Mouse (Mus musculus) left cerebral cortex, adult 8-10 months (tissue): ENCODE results near the gene Adamtsl4. TPM values are rescaled to one million over a fixed set of nuclear protein-coding genes. Genes with fewer than 3 reads are reported as not detected.
"Not testable (repeated sequence)": the region's sequence is repeated elsewhere in the genome, so short reads cannot be mapped to it uniquely, and the experiment has no call there.

Experiments used
- DNase-seq, 2 experiments: peaks; one replicate each; pipeline ENCODE4 v3.0.0; 2022; ENCODE audit warnings: low spot score in 2 of 2
- total RNA-seq, 4 experiments: library from RNA; stranded (reverse); gene quantifications; 2 replicates each; pipeline ENCODE4 v1.2.4; 2022

The Adamtsl4 gene
- total RNA-seq, 4 experiments from 2014 or later, result 9.4 to 12.9 (median 11.4) TPM

DNA sequence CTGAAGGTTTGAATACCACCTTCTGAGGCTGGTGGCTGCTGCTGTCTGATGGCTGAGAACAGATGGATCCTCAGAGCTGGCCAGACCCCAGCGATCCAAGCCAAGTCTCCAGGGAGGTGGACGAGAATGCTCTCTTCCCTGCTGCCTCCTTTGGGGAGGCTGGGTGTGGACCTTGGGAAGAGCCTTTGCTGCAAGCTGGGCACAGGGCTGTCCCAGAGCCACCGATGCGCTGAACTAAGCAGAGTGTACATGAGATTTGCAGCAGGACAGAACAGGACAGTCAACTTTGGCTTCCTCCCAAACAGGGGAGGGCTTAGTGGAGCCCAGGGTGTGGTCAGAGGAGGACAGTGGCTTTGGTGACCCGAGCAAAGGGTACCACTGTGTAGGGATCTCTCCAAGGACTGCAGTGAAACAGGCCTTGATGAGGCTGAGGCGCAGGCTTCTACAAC lies 12.5 kb upstream of the Adamtsl4 start:
- DNase-seq, result no peak

- DNase-seq, result no peak
Measured at GRCm38 (mm10) chr3:95698286-95698685, 10.6 kb upstream of the Adamtsl4 start.

- DNase-seq, result no peak
Measured at GRCm38 (mm10) chr3:95696360-95696759, 8.6 kb upstream of the Adamtsl4 start.

DNA sequence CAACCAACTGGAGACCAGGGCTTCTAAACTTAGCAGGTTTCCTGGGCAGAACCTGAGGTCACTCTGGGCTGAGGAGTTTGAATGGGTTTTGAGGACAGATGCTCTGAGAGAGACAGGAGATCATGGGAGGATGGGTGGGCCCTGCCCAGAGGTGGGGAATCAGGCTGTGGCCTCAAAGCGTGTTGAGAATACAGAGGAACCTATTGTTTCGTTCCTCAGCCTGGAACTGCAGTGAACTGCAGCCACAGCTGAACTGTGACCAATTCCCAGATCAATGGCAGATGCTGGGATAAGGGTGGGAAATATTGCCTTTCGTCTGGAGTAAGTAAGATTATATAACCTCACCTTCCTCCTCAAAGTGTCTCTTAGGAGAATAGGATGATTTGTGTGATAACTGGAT lies 8.1 kb upstream of the Adamtsl4 start:
- DNase-seq, result no peak

DNA sequence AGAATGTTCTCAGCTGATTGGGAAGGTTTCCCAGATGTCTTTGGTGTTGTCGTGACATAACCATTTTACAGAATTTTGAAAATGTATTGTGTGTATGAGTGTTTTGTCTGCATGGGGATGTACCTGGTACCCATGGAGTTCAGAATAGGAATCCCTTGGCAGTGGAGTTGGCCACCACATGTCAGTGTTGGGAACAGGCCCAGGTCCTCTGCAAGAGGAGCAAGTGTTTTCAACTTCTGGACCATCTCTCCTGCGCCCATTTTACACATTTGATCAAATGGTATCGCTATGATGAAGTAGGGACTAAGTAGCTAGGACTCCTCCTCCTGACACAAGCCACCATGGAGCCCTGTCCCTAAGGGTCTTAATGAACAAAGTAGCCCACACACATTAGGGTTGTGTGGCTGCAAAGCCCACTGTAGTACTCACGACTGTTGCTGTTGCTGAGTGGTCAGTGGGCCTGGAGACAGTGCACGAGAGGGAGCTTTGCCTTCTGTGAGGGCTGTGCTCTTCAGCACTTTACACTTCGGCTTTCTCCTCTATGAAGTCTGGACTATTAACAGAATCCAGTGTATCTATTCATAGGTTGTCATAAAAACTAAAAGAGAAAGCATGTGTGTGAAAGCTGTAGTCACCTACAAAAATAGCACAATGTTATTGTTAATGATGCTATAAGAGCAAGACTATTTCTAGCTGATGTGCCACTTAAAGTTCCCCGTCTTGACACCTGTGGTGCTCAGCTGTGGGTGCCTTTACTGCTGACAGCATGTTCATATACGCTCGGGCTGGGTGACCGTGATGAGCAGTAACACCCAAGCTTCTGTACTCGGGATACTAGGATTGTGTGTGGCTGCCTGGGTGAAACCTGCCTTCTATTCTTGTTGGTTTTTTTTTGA lies 7.3 kb upstream of the Adamtsl4 start:
- no peak for DNase-seq

GRCm38 (mm10) chr3:95693821-95694807 lies 6.4 kb upstream of the Adamtsl4 start:
- no peak for DNase-seq

DNA sequence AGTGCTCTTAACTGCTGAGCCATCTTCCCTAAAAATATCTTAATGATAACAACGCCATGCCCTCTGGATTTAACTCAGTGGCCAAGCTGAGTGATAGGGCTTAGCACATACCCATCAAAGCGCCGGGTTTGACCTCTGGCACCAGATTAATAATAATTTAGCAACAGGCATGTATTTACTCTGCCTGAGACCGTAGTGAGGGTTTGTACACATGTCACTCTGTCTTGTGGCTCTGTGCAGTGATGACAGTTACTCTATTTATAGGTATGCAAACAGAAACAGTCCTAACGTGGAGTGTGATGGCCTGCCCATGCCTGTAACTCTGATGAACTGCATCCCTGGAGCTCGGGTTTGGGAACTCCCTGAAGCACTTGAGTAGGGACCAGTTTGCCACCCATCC lies 5.0 kb upstream of the Adamtsl4 start:
- DNase-seq, result no peak

DNA sequence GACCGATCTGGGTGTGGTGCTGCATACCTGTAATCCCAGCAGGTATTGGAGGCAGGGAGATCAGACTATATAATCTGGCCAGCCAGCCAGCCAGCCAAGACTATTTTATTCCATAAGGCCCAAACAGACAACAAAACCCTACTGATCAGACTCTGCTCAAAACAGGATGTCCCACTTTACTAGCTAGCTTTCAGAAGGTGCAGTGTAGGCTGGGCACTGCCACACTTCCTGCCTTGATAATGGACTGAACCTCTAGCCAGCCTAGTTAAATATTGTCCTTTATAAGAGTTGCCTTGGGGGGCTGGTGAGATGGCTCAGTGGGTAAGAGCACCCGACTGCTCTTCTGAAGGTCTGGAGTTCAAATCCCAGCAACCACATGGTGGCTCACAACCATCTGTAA lies 2.8 kb upstream of the Adamtsl4 start:
- not testable (repeated sequence) for DNase-seq

- no peak for DNase-seq
Measured at GRCm38 (mm10) chr3:95689940-95690339, 2.2 kb upstream of the Adamtsl4 start.

DNA sequence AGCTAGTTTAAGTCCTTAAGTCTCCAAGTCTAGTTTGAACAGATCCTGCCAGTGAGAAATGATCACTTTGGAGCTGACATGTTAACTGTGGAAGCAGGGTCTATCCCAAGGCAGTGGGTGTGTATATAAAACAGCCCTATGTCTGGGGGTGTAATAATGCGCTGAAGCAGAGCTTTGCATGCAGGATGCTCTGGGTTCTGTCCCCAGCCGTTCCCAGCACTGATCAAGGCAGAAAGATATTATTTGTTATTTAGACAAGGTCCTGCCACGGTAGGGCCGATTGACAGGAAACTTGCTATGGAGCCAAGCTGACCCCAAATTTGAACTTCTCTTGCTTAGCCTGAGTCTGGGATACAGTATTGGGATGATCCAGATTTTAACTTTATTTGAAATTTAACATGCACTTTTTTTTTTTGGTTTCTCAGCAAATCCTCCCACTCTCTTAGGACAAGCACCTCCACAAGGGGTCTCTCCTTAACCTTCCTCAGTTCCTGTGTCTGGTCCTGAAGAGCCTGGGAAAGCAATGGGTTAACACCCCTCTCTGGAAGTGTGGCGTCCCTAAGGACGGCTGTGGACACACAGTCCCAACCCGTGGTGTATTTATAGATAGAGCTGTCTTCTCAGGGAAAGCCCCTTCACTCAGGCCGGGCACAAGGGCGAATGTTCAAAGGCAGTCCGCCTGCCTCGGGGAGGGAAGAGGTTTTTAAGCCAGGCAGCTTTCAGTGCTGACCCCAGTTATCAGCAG lies 1.6 kb upstream of the Adamtsl4 start:
- no peak for DNase-seq

- no peak for DNase-seq
Measured at GRCm38 (mm10) chr3:95687168-95687523, 571 bp downstream of the Adamtsl4 start.

GRCm38 (mm10) chr3:95686492-95687167 lies 1.1 kb downstream of the Adamtsl4 start:
- no peak for DNase-seq

GRCm38 (mm10) chr3:95685701-95686100 lies 2.0 kb downstream of the Adamtsl4 start:
- no peak for DNase-seq

GRCm38 (mm10) chr3:95685301-95685700 lies 2.4 kb downstream of the Adamtsl4 start:
- DNase-seq, result no peak

- no peak for DNase-seq
Measured at GRCm38 (mm10) chr3:95684846-95685245, 2.9 kb downstream of the Adamtsl4 start.

DNA sequence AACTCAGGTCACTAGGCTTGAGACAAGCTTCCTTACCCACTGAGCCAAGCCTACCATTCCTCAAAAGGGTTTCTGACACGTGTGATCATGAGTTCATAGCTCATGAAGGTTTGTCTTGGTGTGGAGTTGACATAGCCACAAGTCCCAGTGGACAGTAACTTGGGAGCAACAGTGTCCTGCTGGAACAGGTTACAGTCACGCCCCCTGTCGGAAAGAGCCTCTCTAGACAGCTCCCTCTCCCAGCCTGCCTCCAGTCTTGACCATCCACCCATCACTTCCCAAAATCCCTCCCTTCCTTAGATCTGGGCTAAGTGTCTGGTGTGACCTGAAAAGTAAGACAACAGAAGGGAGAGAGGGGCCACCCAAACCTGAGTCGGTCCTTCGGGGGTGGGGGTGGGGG lies 4.8 kb downstream of the Adamtsl4 start:
- no peak for DNase-seq

DNA sequence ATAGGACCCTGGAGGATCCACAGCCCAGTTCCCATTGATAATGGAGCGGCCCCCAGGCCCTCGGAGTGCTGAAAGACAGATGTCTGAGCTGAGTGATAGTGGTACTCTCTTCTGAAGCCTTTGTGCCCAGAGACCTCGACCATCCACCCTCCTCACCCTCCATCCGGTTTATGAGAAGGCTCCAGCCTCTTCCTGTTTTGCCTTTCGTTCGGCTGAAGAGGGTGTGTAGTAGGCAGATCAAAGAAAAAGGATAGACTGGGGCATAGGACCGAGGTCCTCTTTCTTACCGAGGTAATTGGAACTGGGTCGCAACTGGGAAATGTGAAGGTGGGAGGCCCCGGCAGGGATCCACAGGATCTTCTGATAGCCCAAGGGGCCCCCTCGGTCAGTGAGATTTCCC lies 6.4 kb downstream of the Adamtsl4 start:
- DNase-seq, result no peak

DNA sequence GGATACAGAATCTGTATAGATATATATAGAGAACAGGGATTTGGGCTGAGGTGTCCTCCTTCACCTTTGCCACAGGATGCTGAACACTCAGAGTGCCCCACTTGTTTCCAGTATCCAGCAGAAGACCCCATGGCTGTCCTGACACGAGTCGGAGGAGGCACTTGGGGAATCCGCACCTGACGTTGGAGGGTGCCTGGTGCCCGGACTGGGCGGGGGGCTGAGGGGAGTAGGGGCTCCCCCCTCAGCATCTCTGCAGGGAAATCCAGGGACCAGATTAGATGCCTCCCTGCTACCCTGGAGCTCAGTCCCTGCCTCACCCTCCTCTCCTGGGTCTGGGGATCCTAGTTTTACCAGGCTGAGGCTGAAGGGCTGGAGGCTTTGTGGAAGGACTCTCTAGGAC lies 7.0 kb downstream of the Adamtsl4 start:
- no peak for DNase-seq

DNA sequence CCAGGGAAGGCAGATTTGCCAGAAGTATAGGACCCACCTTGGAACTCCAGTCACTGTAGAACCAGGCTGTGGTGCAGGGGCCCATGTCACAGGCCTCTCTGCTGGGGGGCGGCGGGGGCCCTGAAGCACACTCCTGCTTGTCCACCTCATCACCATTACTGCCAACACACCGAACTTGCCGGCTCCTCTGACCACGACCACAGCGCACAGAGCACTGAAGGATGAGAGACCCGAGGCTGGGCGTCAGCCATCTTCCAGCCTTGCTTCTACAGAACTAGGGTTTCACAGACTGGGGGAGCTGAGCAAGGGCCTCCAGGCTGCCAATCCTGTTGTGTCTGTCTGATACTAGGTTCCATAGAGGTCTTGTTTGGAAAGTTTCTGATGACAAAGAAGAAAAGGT lies 8.2 kb downstream of the Adamtsl4 start:
- no peak for DNase-seq

- no peak for DNase-seq
Measured at GRCm38 (mm10) chr3:95677420-95678090, 10.2 kb downstream of the Adamtsl4 start.
